Mouse (Mus musculus) CH12.LX (cell line): ENCODE measurements around the gene Cacna1c. TPM values are rescaled to one million over a fixed set of nuclear protein-coding genes. Genes with fewer than 3 reads are reported as not detected.

Experiments used
- DNase-seq: peaks from one replicate; pipeline ENCODE4 v3.0.0-alpha.2; 2013; ENCODE audit errors: extremely low read depth
- H3K27ac ChIP-seq: 2 replicates; pipeline ENCODE4 v1.5.1; 2012; ENCODE audit warnings: low read depth, mild to moderate bottlenecking, control low read depth, moderate library complexity; ENCODE audit not compliant: insufficient read depth
- H3K27me3 ChIP-seq: replicated peaks from 2 replicates; pipeline ENCODE3; 2012; ENCODE audit warnings: inconsistent platforms
- H3K36me3 ChIP-seq, 2 experiments: replicated peaks in 1 of 2; 2 replicates each; pipeline versions ENCODE3 to v1.6.1; 2012; ENCODE audit warnings: inconsistent platforms in 1 of 2, low read length in 1 of 2, mild to moderate bottlenecking in 1 of 2, mixed read lengths in 1 of 2, moderate library complexity in 1 of 2; ENCODE audit not compliant: control insufficient read depth in 1 of 2, insufficient read depth in 1 of 2
- H3K4me1 ChIP-seq, 2 experiments: 2 replicates each; pipeline ENCODE4 v1.6.1; 2012; ENCODE audit warnings: inconsistent platforms in 1 of 2, moderate library complexity in 1 of 2; ENCODE audit not compliant: insufficient read depth in 2 of 2, control insufficient read depth in 1 of 2
- H3K4me2 ChIP-seq: 2 replicates; pipeline ENCODE4 v1.6.1; 2012; ENCODE audit warnings: low read depth, mild to moderate bottlenecking, control low read depth; ENCODE audit not compliant: poor library complexity, insufficient read depth, severe bottlenecking
- H3K4me3 ChIP-seq, 3 experiments: fragments of 150-350 bp in 1 of 3; sonication (generic) in 1 of 3; replicated peaks in 1 of 3; 2 replicates each; pipeline versions ENCODE3 to v1.5.1; 2011 to 2012; ENCODE audit warnings: low read depth in 2 of 3, low read length in 2 of 3, mild to moderate bottlenecking in 2 of 3, moderate library complexity in 2 of 3, control low read depth in 1 of 3, improper control_type of control experiment in 1 of 3, inconsistent platforms in 1 of 3, mixed read lengths in 1 of 3; ENCODE audit not compliant: poor library complexity in 1 of 3
- H3K79me2 ChIP-seq: replicated peaks from 2 replicates; pipeline ENCODE4 v1.6.1; 2012; ENCODE audit warnings: mild to moderate bottlenecking, moderate library complexity; ENCODE audit not compliant: control insufficient read depth, poor library complexity, insufficient read depth, severe bottlenecking; ENCODE audit errors: extremely low read depth
- H3K9ac ChIP-seq: 2 replicates; pipeline ENCODE4 v1.6.1; 2012; ENCODE audit warnings: low read depth, mild to moderate bottlenecking, control low read depth, moderate library complexity; ENCODE audit not compliant: insufficient read depth
- H3K9me3 ChIP-seq: replicated peaks from 2 replicates; pipeline ENCODE3; 2012; ENCODE audit warnings: low read length, inconsistent platforms, mixed read lengths
- CHD1 ChIP-seq: IDR thresholded peaks from 2 replicates; pipeline ENCODE4 v1.6.1; 2012; ENCODE audit warnings: low read depth, low read length, improper control_type of control experiment, inconsistent platforms
- CTCF ChIP-seq, 2 experiments: IDR thresholded peaks in 1 of 2; conservative IDR thresholded peaks in 1 of 2; 2 replicates each; pipeline ENCODE4 v1.5.1; 2011 to 2012; ENCODE audit warnings: low read depth in 2 of 2, low read length in 2 of 2, improper control_type of control experiment in 1 of 2, inconsistent platforms in 1 of 2, mild to moderate bottlenecking in 1 of 2, moderate library complexity in 1 of 2
- E2F4 ChIP-seq: IDR thresholded peaks from 2 replicates; pipeline ENCODE4 v1.6.1; 2011; ENCODE audit warnings: low read depth, low read length, improper control_type of control experiment; ENCODE audit not compliant: insufficient replicate concordance
- ELF1 ChIP-seq: IDR thresholded peaks from 2 replicates; pipeline ENCODE4 v1.6.1; 2014; ENCODE audit warnings: low read depth, mild to moderate bottlenecking, inconsistent platforms, low read length, improper control_type of control experiment
- ETS1 ChIP-seq: conservative IDR thresholded peaks from 2 replicates; pipeline ENCODE4 v1.6.1; 2012; ENCODE audit warnings: low read depth, mild to moderate bottlenecking, inconsistent platforms, low read length, improper control_type of control experiment, moderate library complexity
- GABPA ChIP-seq: IDR thresholded peaks from 2 replicates; pipeline ENCODE4 v1.6.1; 2012; ENCODE audit warnings: low read depth, low read length, improper control_type of control experiment, inconsistent platforms; ENCODE audit not compliant: insufficient replicate concordance
- MAFK ChIP-seq: IDR thresholded peaks from 2 replicates; pipeline ENCODE4 v1.6.1; 2011; ENCODE audit warnings: low read length, improper control_type of control experiment; ENCODE audit not compliant: insufficient replicate concordance
- MAZ ChIP-seq: IDR thresholded peaks from 2 replicates; pipeline ENCODE4 v1.6.1; 2012; ENCODE audit warnings: low read depth, mild to moderate bottlenecking, inconsistent platforms, low read length, improper control_type of control experiment, moderate library complexity
- MXI1 ChIP-seq: IDR thresholded peaks from 2 replicates; pipeline ENCODE4 v1.6.1; 2011; ENCODE audit warnings: mild to moderate bottlenecking, low read depth, low read length, improper control_type of control experiment
- MYC ChIP-seq: IDR thresholded peaks from 2 replicates; pipeline ENCODE4 v1.6.1; 2011; ENCODE audit warnings: low read depth, mild to moderate bottlenecking, improper control_type of control experiment, low read length
- PAX5 ChIP-seq: IDR thresholded peaks from 2 replicates; pipeline ENCODE4 v1.6.1; 2012; ENCODE audit warnings: low read length, inconsistent platforms, mixed read lengths
- POLR2A ChIP-seq: IDR thresholded peaks from 2 replicates; pipeline ENCODE4 v1.6.1; 2011; ENCODE audit warnings: low read depth, mild to moderate bottlenecking, improper control_type of control experiment, low read length
- POLR2AphosphoS2 ChIP-seq: IDR thresholded peaks from 2 replicates; pipeline ENCODE4 v1.6.1; 2011; ENCODE audit warnings: low read depth, low read length, improper control_type of control experiment
- RAD21 ChIP-seq: IDR thresholded peaks from 2 replicates; pipeline ENCODE4 v1.6.1; 2011; ENCODE audit warnings: low read depth, mild to moderate bottlenecking, low read length, improper control_type of control experiment, moderate library complexity
- RCOR1 ChIP-seq: conservative IDR thresholded peaks from 2 replicates; pipeline ENCODE4 v1.6.1; 2012; ENCODE audit warnings: low read depth, mild to moderate bottlenecking, inconsistent platforms, low read length, improper control_type of control experiment
- SIN3A ChIP-seq: IDR thresholded peaks from 2 replicates; pipeline ENCODE4 v1.6.1; 2012; ENCODE audit warnings: low read length, improper control_type of control experiment, inconsistent platforms
- SMC3 ChIP-seq: IDR thresholded peaks from 2 replicates; pipeline ENCODE4 v1.6.1; 2011; ENCODE audit warnings: low read depth, low read length, improper control_type of control experiment
- TBP ChIP-seq: conservative IDR thresholded peaks from 2 replicates; pipeline ENCODE4 v1.6.1; 2011; ENCODE audit warnings: low read depth, low read length, improper control_type of control experiment
- USF1 ChIP-seq: IDR thresholded peaks from 2 replicates; pipeline ENCODE4 v1.6.1; 2014; ENCODE audit warnings: low read depth, mild to moderate bottlenecking, inconsistent platforms, low read length, improper control_type of control experiment
- ZC3H11A ChIP-seq: IDR thresholded peaks from 2 replicates; pipeline ENCODE4 v1.6.1; 2012; ENCODE audit warnings: low read depth, mild to moderate bottlenecking, inconsistent platforms, low read length, improper control_type of control experiment
- ZMIZ1 ChIP-seq: IDR thresholded peaks from 2 replicates; pipeline ENCODE4 v1.6.1; 2012; ENCODE audit warnings: low read depth, mild to moderate bottlenecking, inconsistent platforms, low read length, improper control_type of control experiment
- ZNF384 ChIP-seq: IDR thresholded peaks from 2 replicates; pipeline ENCODE4 v1.6.1; 2012; ENCODE audit warnings: low read depth, low read length, improper control_type of control experiment, inconsistent platforms
- dilution Hi-C: fragments of 300-500 bp; cut with MboI; formaldehyde crosslinking; loops from 2 replicates; pipeline ENCODE4 v1.14.3; 2020; ENCODE audit warnings: low sequenced_read_pairs; ENCODE audit not compliant: extremely low pct_unique_long_range_greater_than_20kb, extremely low pct_ligation_motif_present
- in situ Hi-C: fragments of 300-500 bp; cut with MboI; formaldehyde crosslinking; loops from 3 replicates; pipeline ENCODE4 v1.14.3; 2019; ENCODE audit warnings: low sequenced_read_pairs, low pct_ligation_motif_present, low pct_unique_long_range_greater_than_20kb, mixed read lengths
- polyA plus RNA-seq: library from polyadenylated mRNA; unstranded; fragments of >175 nt; gene quantifications from 2 replicates; pipeline ENCODE4 v1.2.1, GENCODE M21; 2012; ENCODE audit warnings: low read depth; ENCODE audit not compliant: insufficient read length
- total RNA-seq, 2 experiments: library from RNA; depleted of rRNA; stranded (reverse); fragments of 300-350 nt in 1 of 2; fragments of >200 nt in 1 of 2; gene quantifications; 2 replicates each; pipeline ENCODE4 v1.2.3; 2012 to 2014

Cacna1c gene
- total and polyA plus RNA-seq, 3 experiments: 0.04 TPM; not detected in 2

DNA sequence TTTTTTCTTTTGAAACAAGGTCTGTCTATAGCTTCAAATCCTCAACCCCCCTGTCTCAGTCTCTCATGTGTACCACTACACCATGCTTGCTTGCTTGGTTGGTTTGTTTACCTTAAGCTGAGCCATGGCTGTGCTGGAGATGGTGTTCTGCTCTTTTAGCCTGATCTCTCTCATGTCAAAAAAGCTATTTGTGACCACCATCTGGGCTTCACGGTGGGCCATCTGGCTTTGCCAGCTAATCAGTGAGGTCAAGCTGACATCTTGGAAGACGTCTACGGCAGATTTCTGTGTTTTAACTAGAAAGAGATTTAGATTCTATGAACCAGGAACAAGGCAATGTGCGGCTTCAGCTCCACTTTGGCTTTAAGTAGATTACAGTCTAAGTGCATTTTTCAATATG is 471.3 kb downstream of the Cacna1c start:
- H3K4me1 ChIP-seq: no peaks in the 10 kb centered on the region
- no peak overlapping the region for H3K9ac ChIP-seq
- H3K36me3 ChIP-seq: no peaks in the 10 kb centered on the region
- no peaks in the 10 kb centered on the region for H3K79me2 ChIP-seq
- peaks cover 94% of the 10 kb centered on the region for H3K27me3 ChIP-seq
- dilution Hi-C loops: no loop called here
- TF ChIP-seq RCOR1 (no peak), ETS1 (no peak), CHD1 (no peak), ELF1 (no peak), POLR2A (no peak), POLR2AphosphoS2 (no peak), GABPA (no peak), TBP (no peak), ZMIZ1 (no peak), CTCF (conservative IDR thresholded peaks at IDR 0.05 in 1 of 2, IDR thresholded peaks at IDR 0.05 in 1 of 2; ENCODE audit: low read depth in 2 of 2, low read length in 2 of 2) (no peak), SMC3 (no peak), ZC3H11A (no peak)
- in situ Hi-C loops: no loop called here
- no peak for DNase-seq
- no peak overlapping the region for H3K4me2 ChIP-seq
- H3K27ac ChIP-seq: no peak overlapping the region
- peaks cover 2% of the 10 kb centered on the region for H3K9me3 ChIP-seq
- no peak overlapping the region for H3K4me3 ChIP-seq

GRCm38 (mm10) chr6:118724388-118724787 is 471.8 kb downstream of the Cacna1c start:
- in situ Hi-C loops (no loop called here), dilution Hi-C loops (no loop called here)
- Histone ChIP-seq H3K9ac (no peak overlapping the region), H3K4me1 (no peaks in the 10 kb centered on the region), H3K9me3 (no peaks in the 10 kb centered on the region), H3K27ac (no peak overlapping the region), H3K4me2 (no peak overlapping the region), H3K79me2 (no peaks in the 10 kb centered on the region), H3K36me3 (no peaks in the 10 kb centered on the region), H3K4me3 (no peak overlapping the region), H3K27me3 (peaks cover 96% of the 10 kb centered on the region)
- no peak for DNase-seq
- TF ChIP-seq ZNF384 (no peak), E2F4 (no peak), MYC (no peak), RAD21 (no peak), MAFK (no peak), MAZ (no peak), SIN3A (no peak), USF1 (no peak), MXI1 (no peak), PAX5 (no peak)
